Mouse (Mus musculus) forebrain, embryonic 13.5 days (tissue): ENCODE measurements around the gene Olfr124. TPM values are rescaled to one million over a fixed set of nuclear protein-coding genes. Genes with fewer than 3 reads are reported as not detected.

Experiments used
- ATAC-seq: fragments of 200-750 bp; cut with Nextera tagmentation; 2 replicates; pipeline ENCODE4 v1.8.0; 2017
- H3K27ac ChIP-seq: fragments of 300-500 bp; sonication (generic); 2 replicates; pipeline ENCODE4 v1.5.1; 2015; ENCODE audit warnings: inconsistent platforms, mild to moderate bottlenecking, moderate library complexity
- H3K27me3 ChIP-seq: fragments of 300-500 bp; sonication (generic); 2 replicates; pipeline ENCODE4 v1.6.1; 2015; ENCODE audit warnings: mild to moderate bottlenecking, inconsistent platforms
- H3K36me3 ChIP-seq: fragments of 300-500 bp; sonication (generic); 2 replicates; pipeline ENCODE4 v1.6.1; 2015; ENCODE audit warnings: mild to moderate bottlenecking, inconsistent platforms; ENCODE audit not compliant: poor library complexity, severe bottlenecking
- H3K4me1 ChIP-seq: fragments of 300-500 bp; sonication (generic); 2 replicates; pipeline ENCODE4 v1.6.1; 2015; ENCODE audit warnings: inconsistent platforms
- H3K4me2 ChIP-seq: fragments of 300-500 bp; sonication (generic); 2 replicates; pipeline ENCODE4 v1.6.1; 2015; ENCODE audit warnings: inconsistent platforms, mild to moderate bottlenecking, moderate library complexity
- H3K4me3 ChIP-seq: fragments of 300-500 bp; sonication (generic); 2 replicates; pipeline ENCODE4 v1.5.1; 2015; ENCODE audit warnings: mild to moderate bottlenecking, inconsistent platforms
- H3K9ac ChIP-seq: fragments of 300-500 bp; sonication (generic); 2 replicates; pipeline ENCODE4 v1.6.1; 2015; ENCODE audit warnings: mild to moderate bottlenecking, inconsistent platforms
- H3K9me3 ChIP-seq: fragments of 300-500 bp; sonication (generic); replicated peaks from 2 replicates; pipeline ENCODE4 v1.6.1; 2016; ENCODE audit warnings: inconsistent platforms
- WGBS: fragments of 180-500 bp; shearing (Covaris S2); methylation state at CpG from one replicate; pipeline ENCODE4 v1.1.7; 2015; 5-methylcytosine and 5-hydroxymethylcytosine counted together
- polyA plus RNA-seq: library from polyadenylated mRNA; unstranded; fragments of >200 nt; fragmentation: Nextera tagmentation; extraction: Ambion mirVana; gene quantifications from 2 replicates; pipeline ENCODE4 v1.2.1, GENCODE M21; 2015

The Olfr124 gene
- polyA plus RNA-seq = not detected in 2 replicates

- Histone ChIP-seq H3K36me3 (no peaks in the 10 kb centered on the region), H3K4me1 (no peaks in the 10 kb centered on the region), H3K27me3 (no peaks in the 10 kb centered on the region), H3K9ac (no peak within 1 kb of the TSS), H3K9me3 (peaks cover 5% of the 10 kb centered on the region; the same call in 1 of the 2 replicates), H3K4me2 (no peak within 1 kb of the TSS), H3K27ac (no peak within 1 kb of the TSS), H3K4me3 (no peak within 1 kb of the TSS)
- 90% methylated on average over 3 of the region's 3 CpGs for WGBS
- ATAC-seq = no peak
Measured at GRCm38 (mm10) chr17:37799588-37799987, at the start of gene Olfr124. TSS of gene Olfr124 (plus strand) at chr17:37799888.

GRCm38 (mm10) chr17:37768307-37768706 is 31.4 kb upstream of the Olfr124 start, which contains the start of gene Olfr122:
TSS of gene Olfr122 (plus strand) at chr17:37768607.
- no peak within 1 kb of the TSS for H3K4me2 ChIP-seq
- ATAC-seq = no peak
- H3K27ac ChIP-seq = no peak within 1 kb of the TSS
- no peaks in the 10 kb centered on the region for H3K36me3 ChIP-seq
- H3K9ac ChIP-seq = no peak within 1 kb of the TSS
- no peaks in the 10 kb centered on the region for H3K4me1 ChIP-seq
- no peaks in the 10 kb centered on the region for H3K27me3 ChIP-seq
- 86% methylated on average over 4 of the region's 4 CpGs for WGBS
- H3K9me3 ChIP-seq = no peaks in the 10 kb centered on the region
- H3K4me3 ChIP-seq = no peak within 1 kb of the TSS

GRCm38 (mm10) chr17:37793229-37793628 is 6.5 kb upstream of the Olfr124 start, which contains the start of gene Olfr123:
TSS of gene Olfr123 (plus strand) at chr17:37793529.
- Histone ChIP-seq H3K4me1 (no peaks in the 10 kb centered on the region), H3K9me3 (peaks cover 5% of the 10 kb centered on the region; the same call in 1 of the 2 replicates), H3K27me3 (no peaks in the 10 kb centered on the region), H3K4me3 (no peak within 1 kb of the TSS), H3K36me3 (no peaks in the 10 kb centered on the region), H3K9ac (no peak within 1 kb of the TSS), H3K27ac (no peak within 1 kb of the TSS), H3K4me2 (no peak within 1 kb of the TSS)
- no peak for ATAC-seq
- WGBS = 98% methylated on average over 2 of the region's 2 CpGs

- H3K4me3 ChIP-seq = no peak within 1 kb of the TSS
- no peaks in the 10 kb centered on the region for H3K9me3 ChIP-seq
- no peaks in the 10 kb centered on the region for H3K27me3 ChIP-seq
- no peak within 1 kb of the TSS for H3K4me2 ChIP-seq
- no peaks in the 10 kb centered on the region for H3K4me1 ChIP-seq
- no peak for ATAC-seq
- no peaks in the 10 kb centered on the region for H3K36me3 ChIP-seq
- H3K9ac ChIP-seq = no peak within 1 kb of the TSS
- no peak within 1 kb of the TSS for H3K27ac ChIP-seq
Measured at GRCm38 (mm10) chr17:37832649-37833048, 33.0 kb downstream of the Olfr124 start, which contains the start of gene Olfr125. TSS of gene Olfr125 (plus strand) at chr17:37832949.

GRCm38 (mm10) chr17:37847183-37847582 is 47.5 kb downstream of the Olfr124 start, which contains the start of gene Olfr126:
TSS of gene Olfr126 (plus strand) at chr17:37847483.
- H3K4me3 ChIP-seq = no peak within 1 kb of the TSS
- no peaks in the 10 kb centered on the region for H3K27me3 ChIP-seq
- H3K9ac ChIP-seq = no peak within 1 kb of the TSS
- H3K4me1 ChIP-seq = no peaks in the 10 kb centered on the region
- no peak for ATAC-seq
- H3K9me3 ChIP-seq = no peaks in the 10 kb centered on the region
- H3K4me2 ChIP-seq = no peak within 1 kb of the TSS
- no peak within 1 kb of the TSS for H3K27ac ChIP-seq
- no peaks in the 10 kb centered on the region for H3K36me3 ChIP-seq

Other genes starting within 250 kb of the Olfr124 start
- not detected in 2 replicates for gene Olfr112, start 230.4 kb upstream of the Olfr124 start, polyA plus RNA-seq
- gene Olfr113, start 222.2 kb upstream of the Olfr124 start, polyA plus RNA-seq = not detected in 2 replicates
- gene Olfr114, start 207.1 kb upstream of the Olfr124 start, polyA plus RNA-seq = not detected in 2 replicates
- gene Olfr115, start 172.8 kb upstream of the Olfr124 start, polyA plus RNA-seq = not detected in 2 replicates
- not detected in 2 replicates for gene Olfr116, start 172.7 kb upstream of the Olfr124 start, polyA plus RNA-seq
- not detected in 2 replicates for gene Olfr117, start 136.1 kb upstream of the Olfr124 start, polyA plus RNA-seq
- not detected in 2 replicates for gene Olfr118, start 132.9 kb upstream of the Olfr124 start, polyA plus RNA-seq
- not detected in 2 replicates for gene Olfr119, start 103.3 kb upstream of the Olfr124 start, polyA plus RNA-seq
- gene Olfr120, start 78.1 kb upstream of the Olfr124 start, polyA plus RNA-seq = not detected in 2 replicates
- not detected in 2 replicates for gene Olfr121, start 51.0 kb upstream of the Olfr124 start, polyA plus RNA-seq
- not detected in 2 replicates for gene Olfr122, start 31.3 kb upstream of the Olfr124 start, polyA plus RNA-seq
- gene Olfr123, start 6.4 kb upstream of the Olfr124 start, polyA plus RNA-seq = not detected in 2 replicates
- not detected in 2 replicates for gene Olfr125, start 33.1 kb downstream of the Olfr124 start, polyA plus RNA-seq
- gene Olfr126, start 47.6 kb downstream of the Olfr124 start, polyA plus RNA-seq = not detected in 2 replicates
- gene Olfr127, start 100.5 kb downstream of the Olfr124 start, polyA plus RNA-seq = not detected in 2 replicates
- not detected in 2 replicates for gene Olfr128, start 120.7 kb downstream of the Olfr124 start, polyA plus RNA-seq
- not detected in 2 replicates for gene Olfr761, start 153.2 kb downstream of the Olfr124 start, polyA plus RNA-seq